Mouse (Mus musculus) neural tube, embryonic 13.5 days (tissue): ENCODE measurements around the gene Anp32b. TPM values are rescaled to one million over a fixed set of nuclear protein-coding genes. Genes with fewer than 3 reads are reported as not detected.

ENCODE experiments used
- ATAC-seq: fragments of 200-750 bp; cut with Nextera tagmentation; 2 replicates; pipeline ENCODE4 v1.8.0; 2017; ENCODE audit warnings: low read depth, mild to moderate bottlenecking, moderate TSS enrichment, moderate library complexity
- H3K27ac ChIP-seq: fragments of 300-500 bp; sonication (generic); replicated peaks from 2 replicates; pipeline ENCODE4 v1.5.1; 2015; ENCODE audit warnings: moderate library complexity, mild to moderate bottlenecking, inconsistent platforms
- H3K27me3 ChIP-seq: fragments of 300-500 bp; sonication (generic); 2 replicates; pipeline ENCODE4 v1.6.1; 2015; ENCODE audit warnings: mild to moderate bottlenecking, inconsistent platforms
- H3K36me3 ChIP-seq: fragments of 300-500 bp; sonication (generic); 2 replicates; pipeline ENCODE4 v1.6.1; 2015; ENCODE audit warnings: mild to moderate bottlenecking, inconsistent platforms
- H3K4me1 ChIP-seq: fragments of 300-500 bp; sonication (generic); replicated peaks from 2 replicates; pipeline ENCODE4 v1.6.1; 2015; ENCODE audit warnings: inconsistent platforms
- H3K4me2 ChIP-seq: fragments of 300-500 bp; sonication (generic); 2 replicates; pipeline ENCODE4 v1.6.1; 2015; ENCODE audit warnings: inconsistent platforms, mild to moderate bottlenecking, moderate library complexity
- H3K4me3 ChIP-seq: fragments of 300-500 bp; sonication (generic); 2 replicates; pipeline ENCODE4 v1.5.1; 2015; ENCODE audit warnings: mild to moderate bottlenecking, inconsistent platforms
- H3K9ac ChIP-seq: fragments of 300-500 bp; sonication (generic); 2 replicates; pipeline ENCODE4 v1.6.1; 2015; ENCODE audit warnings: moderate library complexity, mild to moderate bottlenecking, inconsistent platforms
- H3K9me3 ChIP-seq: fragments of 300-500 bp; sonication (generic); 2 replicates; pipeline ENCODE4 v1.6.1; 2016; ENCODE audit warnings: inconsistent platforms
- WGBS: fragments of 180-500 bp; shearing (Covaris S2); methylation state at CpG from one replicate; pipeline ENCODE4 v1.1.7; 2015; 5-methylcytosine and 5-hydroxymethylcytosine counted together
- polyA plus RNA-seq: library from polyadenylated mRNA; unstranded; fragments of >200 nt; fragmentation: Nextera tagmentation; extraction: Ambion mirVana; gene quantifications from 2 replicates; pipeline ENCODE4 v1.2.1, GENCODE M21; 2015

Gene Anp32b
- polyA plus RNA-seq, result 89.8 and 95.5 TPM in 2 replicates

GRCm38 (mm10) chr4:46450519-46451131, at the start of gene Anp32b:
Anp32b (plus strand) TSS chr4:46450902.
- no peaks in the 10 kb centered on the region for H3K27me3 ChIP-seq
- peak; percentile 96 for ATAC-seq
- H3K36me3 ChIP-seq, result no peaks in the 10 kb centered on the region
- no peaks in the 10 kb centered on the region for H3K9me3 ChIP-seq
- H3K4me3 ChIP-seq, result peak within 1 kb of the TSS; percentile 82
- H3K27ac ChIP-seq, result peak within 1 kb of the TSS; percentile 97
- H3K4me1 ChIP-seq, result peaks cover 47% of the 10 kb centered on the region
- H3K4me2 ChIP-seq, result peak within 1 kb of the TSS; percentile 81
- H3K9ac ChIP-seq, result peak within 1 kb of the TSS; percentile 98
- WGBS, result under 1% methylated on average over 61 of the region's 66 CpGs

GRCm38 (mm10) chr4:46404042-46404795, 46.5 kb upstream of the Anp32b start:
- H3K9ac ChIP-seq, result no peak overlapping the region
- no peak overlapping the region for H3K27ac ChIP-seq
- H3K27me3 ChIP-seq, result no peaks in the 10 kb centered on the region
- 82% methylated on average over 6 of the region's 6 CpGs for WGBS
- no peak overlapping the region for H3K4me2 ChIP-seq
- ATAC-seq, result no peak
- no peak overlapping the region for H3K4me3 ChIP-seq
- no peaks in the 10 kb centered on the region for H3K36me3 ChIP-seq
- H3K9me3 ChIP-seq, result no peaks in the 10 kb centered on the region
- no peaks in the 10 kb centered on the region for H3K4me1 ChIP-seq

GRCm38 (mm10) chr4:46406966-46407703, 43.6 kb upstream of the Anp32b start:
- no peak overlapping the region for H3K4me3 ChIP-seq
- H3K4me2 ChIP-seq, result no peak overlapping the region
- no peak overlapping the region for H3K9ac ChIP-seq
- no peaks in the 10 kb centered on the region for H3K36me3 ChIP-seq
- H3K27ac ChIP-seq, result no peak overlapping the region
- H3K4me1 ChIP-seq, result no peaks in the 10 kb centered on the region
- no peaks in the 10 kb centered on the region for H3K27me3 ChIP-seq
- WGBS, result 86% methylated on average over 8 of the region's 8 CpGs
- no peaks in the 10 kb centered on the region for H3K9me3 ChIP-seq
- ATAC-seq, result no peak

- H3K27me3 ChIP-seq, result no peaks in the 10 kb centered on the region
- no peak overlapping the region for H3K4me2 ChIP-seq
- H3K4me3 ChIP-seq, result no peak overlapping the region
- ATAC-seq, result no peak
- H3K9ac ChIP-seq, result no peak overlapping the region
- H3K27ac ChIP-seq, result no peak overlapping the region
- no peaks in the 10 kb centered on the region for H3K4me1 ChIP-seq
- H3K36me3 ChIP-seq, result no peaks in the 10 kb centered on the region
- WGBS, result 96% methylated on average over 5 of the region's 5 CpGs
- H3K9me3 ChIP-seq, result no peaks in the 10 kb centered on the region
Measured at GRCm38 (mm10) chr4:46410677-46411076, 40.0 kb upstream of the Anp32b start.

GRCm38 (mm10) chr4:46411489-46411888, 39.2 kb upstream of the Anp32b start:
- WGBS, result 82% methylated on average over 6 of the region's 6 CpGs
- H3K9ac ChIP-seq, result no peak overlapping the region
- no peak overlapping the region for H3K27ac ChIP-seq
- H3K27me3 ChIP-seq, result no peaks in the 10 kb centered on the region
- no peak for ATAC-seq
- H3K9me3 ChIP-seq, result no peaks in the 10 kb centered on the region
- no peak overlapping the region for H3K4me3 ChIP-seq
- no peaks in the 10 kb centered on the region for H3K36me3 ChIP-seq
- H3K4me1 ChIP-seq, result no peaks in the 10 kb centered on the region
- no peak overlapping the region for H3K4me2 ChIP-seq

GRCm38 (mm10) chr4:46412113-46412512, 38.6 kb upstream of the Anp32b start:
- H3K4me1 ChIP-seq, result no peaks in the 10 kb centered on the region
- no peaks in the 10 kb centered on the region for H3K36me3 ChIP-seq
- no peak overlapping the region for H3K4me2 ChIP-seq
- no peak overlapping the region for H3K27ac ChIP-seq
- H3K9ac ChIP-seq, result no peak overlapping the region
- H3K27me3 ChIP-seq, result no peaks in the 10 kb centered on the region
- no peaks in the 10 kb centered on the region for H3K9me3 ChIP-seq
- H3K4me3 ChIP-seq, result no peak overlapping the region
- WGBS, result 76% methylated on average over 1 of the region's 1 CpGs
- no peak for ATAC-seq

- no peaks in the 10 kb centered on the region for H3K9me3 ChIP-seq
- no peaks in the 10 kb centered on the region for H3K27me3 ChIP-seq
- no peaks in the 10 kb centered on the region for H3K4me1 ChIP-seq
- 85% methylated on average over 7 of the region's 7 CpGs for WGBS
- ATAC-seq, result no peak
- no peaks in the 10 kb centered on the region for H3K36me3 ChIP-seq
- no peak within 1 kb of the TSS for H3K27ac ChIP-seq
- no peak within 1 kb of the TSS for H3K4me2 ChIP-seq
- H3K9ac ChIP-seq, result no peak within 1 kb of the TSS
- no peak within 1 kb of the TSS for H3K4me3 ChIP-seq
Measured at GRCm38 (mm10) chr4:46413406-46413805, 37.3 kb upstream of the Anp32b start, which contains the start of gene Hemgn. Hemgn (minus strand) TSS chr4:46413506.

- Histone ChIP-seq H3K4me1 (no peaks in the 10 kb centered on the region), H3K27ac (no peak overlapping the region), H3K27me3 (no peaks in the 10 kb centered on the region), H3K9me3 (no peaks in the 10 kb centered on the region), H3K4me2 (no peak overlapping the region), H3K9ac (no peak overlapping the region), H3K4me3 (no peak overlapping the region), H3K36me3 (no peaks in the 10 kb centered on the region)
- ATAC-seq, result no peak
- WGBS, result 76% methylated on average over 3 of the region's 3 CpGs
Measured at GRCm38 (mm10) chr4:46417491-46417890, 33.2 kb upstream of the Anp32b start.

- ATAC-seq, result no peak
- H3K9me3 ChIP-seq, result no peaks in the 10 kb centered on the region
- H3K4me2 ChIP-seq, result no peak overlapping the region
- no peak overlapping the region for H3K27ac ChIP-seq
- no peak overlapping the region for H3K4me3 ChIP-seq
- 91% methylated on average over 9 of the region's 9 CpGs for WGBS
- H3K9ac ChIP-seq, result no peak overlapping the region
- no peaks in the 10 kb centered on the region for H3K36me3 ChIP-seq
- H3K4me1 ChIP-seq, result no peaks in the 10 kb centered on the region
- no peaks in the 10 kb centered on the region for H3K27me3 ChIP-seq
Measured at GRCm38 (mm10) chr4:46418851-46419250, 31.9 kb upstream of the Anp32b start.

- Histone ChIP-seq H3K9ac (no peak overlapping the region), H3K9me3 (no peaks in the 10 kb centered on the region), H3K36me3 (no peaks in the 10 kb centered on the region), H3K27me3 (no peaks in the 10 kb centered on the region), H3K4me2 (no peak overlapping the region), H3K27ac (no peak overlapping the region), H3K4me1 (no peaks in the 10 kb centered on the region), H3K4me3 (no peak overlapping the region)
- ATAC-seq, result no peak
- WGBS, result 81% methylated on average over 8 of the region's 8 CpGs
Measured at GRCm38 (mm10) chr4:46422625-46423024, 28.1 kb upstream of the Anp32b start.

- Histone ChIP-seq H3K4me2 (no peak overlapping the region), H3K36me3 (no peaks in the 10 kb centered on the region), H3K27me3 (no peaks in the 10 kb centered on the region), H3K9ac (no peak overlapping the region), H3K27ac (no peak overlapping the region), H3K4me3 (no peak overlapping the region), H3K9me3 (no peaks in the 10 kb centered on the region), H3K4me1 (0 out of 2 replicates have a peak, but pooled peaks cover 7% of the 10 kb centered on the region)
- WGBS, result 43% methylated on average over 10 of the region's 10 CpGs
- no peak for ATAC-seq
Measured at GRCm38 (mm10) chr4:46428903-46429499, 21.7 kb upstream of the Anp32b start.
